Mouse (Mus musculus) neural tube, embryonic 15.5 days (tissue): ENCODE measurements around the gene Tbcb. TPM values are rescaled to one million over a fixed set of nuclear protein-coding genes. Genes with fewer than 3 reads are reported as not detected.
"Not testable (repeated sequence)": the region's sequence is repeated elsewhere in the genome, so short reads cannot be mapped to it uniquely, and the experiment has no call there.

Experiments
- ATAC-seq: fragments of 200-750 bp; cut with Nextera tagmentation; 2 replicates; pipeline ENCODE4 v1.8.0; 2017; ENCODE audit warnings: mild to moderate bottlenecking, moderate TSS enrichment, moderate library complexity; ENCODE audit not compliant: low FRiP score
- H3K27ac ChIP-seq: fragments of 300-500 bp; sonication (generic); replicated peaks from 2 replicates; pipeline ENCODE4 v1.5.1; 2015; ENCODE audit warnings: mild to moderate bottlenecking, inconsistent platforms
- H3K27me3 ChIP-seq: fragments of 300-500 bp; sonication (generic); replicated peaks from 2 replicates; pipeline ENCODE4 v1.6.1; 2015; ENCODE audit warnings: inconsistent platforms
- H3K36me3 ChIP-seq: fragments of 300-500 bp; sonication (generic); 2 replicates; pipeline ENCODE4 v1.6.1; 2015; ENCODE audit warnings: inconsistent platforms
- H3K4me1 ChIP-seq: fragments of 300-500 bp; sonication (generic); 2 replicates; pipeline ENCODE4 v1.6.1; 2015; ENCODE audit warnings: inconsistent platforms
- H3K4me2 ChIP-seq: fragments of 300-500 bp; sonication (generic); 2 replicates; pipeline ENCODE4 v1.6.1; 2015; ENCODE audit warnings: inconsistent platforms, mild to moderate bottlenecking, moderate library complexity
- H3K4me3 ChIP-seq: fragments of 300-500 bp; sonication (generic); replicated peaks from 2 replicates; pipeline ENCODE4 v1.5.1; 2015; ENCODE audit warnings: mild to moderate bottlenecking, inconsistent platforms
- H3K9ac ChIP-seq: fragments of 300-500 bp; sonication (generic); replicated peaks from 2 replicates; pipeline ENCODE4 v1.6.1; 2015; ENCODE audit warnings: mild to moderate bottlenecking, inconsistent platforms
- H3K9me3 ChIP-seq: fragments of 300-500 bp; sonication (generic); replicated peaks from 2 replicates; pipeline ENCODE4 v1.6.1; 2016; ENCODE audit warnings: inconsistent platforms
- WGBS: fragments of 180-500 bp; shearing (Covaris S2); methylation state at CpG from one replicate; pipeline ENCODE4 v1.1.7; 2015; ENCODE audit warnings: mixed read lengths; 5-methylcytosine and 5-hydroxymethylcytosine counted together
- polyA plus RNA-seq: library from polyadenylated mRNA; unstranded; fragments of >200 nt; fragmentation: Nextera tagmentation; extraction: Ambion mirVana; gene quantifications from 2 replicates; pipeline ENCODE4 v1.2.1, GENCODE M21; 2015

Gene Tbcb
- polyA plus RNA-seq, 1 experiment from 2014 or later = 478 TPM

- not testable (repeated sequence) for H3K4me2 ChIP-seq, H3K4me3 ChIP-seq, H3K27ac ChIP-seq, H3K27me3 ChIP-seq, H3K9me3 ChIP-seq, H3K36me3 ChIP-seq, ATAC-seq, H3K9ac ChIP-seq
- WGBS = 90% methylated on average over 5 of the region's 5 CpGs
- peaks cover 24% of the 10 kb centered on the region for H3K4me1 ChIP-seq
Observed at GRCm38 (mm10) chr7:30200661-30201060, 31.4 kb downstream of the Tbcb start.

GRCm38 (mm10) chr7:30200200-30200599 lies 31.9 kb downstream of the Tbcb start:
- Histone ChIP-seq H3K27me3 (no peaks in the 10 kb centered on the region), H3K36me3 (no peaks in the 10 kb centered on the region), H3K9ac (no peak overlapping the region)

GRCm38 (mm10) chr7:30199498-30200139 lies 32.5 kb downstream of the Tbcb start:
- no peak overlapping the region for H3K4me3 ChIP-seq
- WGBS = 79% methylated on average over 18 of the region's 18 CpGs
- peaks cover 28% of the 10 kb centered on the region for H3K4me1 ChIP-seq
- no peaks in the 10 kb centered on the region for H3K27me3 ChIP-seq
- no peaks in the 10 kb centered on the region for H3K9me3 ChIP-seq
- H3K27ac ChIP-seq = no peak overlapping the region
- H3K36me3 ChIP-seq = no peaks in the 10 kb centered on the region
- no peak overlapping the region for H3K4me2 ChIP-seq
- H3K9ac ChIP-seq = no peak overlapping the region
- no peak for ATAC-seq

More at GRCm38 (mm10) chr7:30200200-30200599, 31.9 kb downstream of the Tbcb start:
- Histone ChIP-seq H3K9me3 (no peaks in the 10 kb centered on the region), H3K27ac (no peak overlapping the region), H3K4me3 (no peak overlapping the region), H3K4me2 (no peak overlapping the region), H3K4me1 (peaks cover 28% of the 10 kb centered on the region)
- no peak for ATAC-seq
- 81% methylated on average over 5 of the region's 5 CpGs for WGBS

- Histone ChIP-seq H3K4me3 (peak within 1 kb of the TSS; percentile 16), H3K27ac (no peak within 1 kb of the TSS), H3K36me3 (no peaks in the 10 kb centered on the region), H3K4me1 (peaks cover 27% of the 10 kb centered on the region), H3K9me3 (no peaks in the 10 kb centered on the region), H3K4me2 (peak within 1 kb of the TSS; percentile 40), H3K27me3 (no peaks in the 10 kb centered on the region), H3K9ac (no peak within 1 kb of the TSS)
- no peak for ATAC-seq
- 9% methylated on average over 8 of the region's 8 CpGs for WGBS
Observed at GRCm38 (mm10) chr7:30198481-30198971, 33.5 kb downstream of the Tbcb start, which contains the start of gene Capns1. Capns1 (minus strand) TSS chr7:30198811.

GRCm38 (mm10) chr7:30197592-30198129 lies 34.4 kb downstream of the Tbcb start:
- 72% methylated on average over 5 of the region's 5 CpGs for WGBS
- no peak overlapping the region for H3K4me2 ChIP-seq

GRCm38 (mm10) chr7:30196171-30196570 lies 35.9 kb downstream of the Tbcb start:
- Histone ChIP-seq H3K27ac (no peak overlapping the region), H3K9me3 (no peaks in the 10 kb centered on the region), H3K9ac (no peak overlapping the region), H3K4me2 (no peak overlapping the region), H3K36me3 (peaks cover 15% of the 10 kb centered on the region), H3K27me3 (no peaks in the 10 kb centered on the region), H3K4me1 (peaks cover 33% of the 10 kb centered on the region), H3K4me3 (no peak overlapping the region)
- ATAC-seq = no peak
- 80% methylated on average over 6 of the region's 6 CpGs for WGBS

More at GRCm38 (mm10) chr7:30197592-30198129, 34.4 kb downstream of the Tbcb start:
- no peak overlapping the region for H3K9ac ChIP-seq
- ATAC-seq = no peak
- no peak overlapping the region for H3K4me3 ChIP-seq
- peaks cover under 1% of the 10 kb centered on the region; the same call in 1 of the 2 replicates for H3K36me3 ChIP-seq
- no peak overlapping the region for H3K27ac ChIP-seq
- H3K27me3 ChIP-seq = no peaks in the 10 kb centered on the region
- peaks cover 36% of the 10 kb centered on the region for H3K4me1 ChIP-seq
- H3K9me3 ChIP-seq = no peaks in the 10 kb centered on the region

GRCm38 (mm10) chr7:30195461-30195860 lies 36.6 kb downstream of the Tbcb start:
- H3K27ac ChIP-seq = peak overlapping the region; percentile 79
- peaks cover 33% of the 10 kb centered on the region for H3K4me1 ChIP-seq
- H3K9ac ChIP-seq = peak overlapping the region; percentile 68; the same call in 1 of the 2 replicates
- peaks cover 19% of the 10 kb centered on the region for H3K36me3 ChIP-seq
- no peaks in the 10 kb centered on the region for H3K9me3 ChIP-seq
- H3K4me2 ChIP-seq = peak overlapping the region; percentile 67
- H3K4me3 ChIP-seq = peak overlapping the region; percentile 62; the same call in 1 of the 2 replicates
- H3K27me3 ChIP-seq = no peaks in the 10 kb centered on the region
- no peak for ATAC-seq
- WGBS = 70% methylated on average over 6 of the region's 6 CpGs

- peaks cover 33% of the 10 kb centered on the region for H3K4me1 ChIP-seq
- H3K4me2 ChIP-seq = peak overlapping the region; percentile 67
- no peaks in the 10 kb centered on the region for H3K9me3 ChIP-seq
- peak overlapping the region; percentile 62 for H3K4me3 ChIP-seq
- H3K9ac ChIP-seq = peak overlapping the region; percentile 68
- H3K27me3 ChIP-seq = no peaks in the 10 kb centered on the region
- H3K27ac ChIP-seq = peak overlapping the region; percentile 79
- peak; percentile 90 for ATAC-seq
- peaks cover 25% of the 10 kb centered on the region for H3K36me3 ChIP-seq
- WGBS = under 1% methylated on average over 28 of the region's 28 CpGs
Observed at GRCm38 (mm10) chr7:30194884-30195283, 37.2 kb downstream of the Tbcb start.

- under 1% methylated on average over 26 of the region's 26 CpGs for WGBS
- H3K36me3 ChIP-seq = peaks cover 30% of the 10 kb centered on the region
- no peaks in the 10 kb centered on the region for H3K9me3 ChIP-seq
- peak overlapping the region; percentile 62 for H3K4me3 ChIP-seq
- ATAC-seq = peak; percentile 36
- H3K9ac ChIP-seq = peak overlapping the region; percentile 68
- H3K4me2 ChIP-seq = peak overlapping the region; percentile 67
- peak overlapping the region; percentile 79 for H3K27ac ChIP-seq
- peaks cover 33% of the 10 kb centered on the region for H3K4me1 ChIP-seq
- no peaks in the 10 kb centered on the region for H3K27me3 ChIP-seq
Observed at GRCm38 (mm10) chr7:30194101-30194831, 37.8 kb downstream of the Tbcb start.

- H3K4me3 ChIP-seq = peak overlapping the region; percentile 62
- WGBS = under 1% methylated on average over 26 of the region's 26 CpGs
- H3K4me1 ChIP-seq = peaks cover 31% of the 10 kb centered on the region
- H3K9me3 ChIP-seq = no peaks in the 10 kb centered on the region
- no peaks in the 10 kb centered on the region for H3K27me3 ChIP-seq
- H3K27ac ChIP-seq = peak overlapping the region; percentile 79
- peak overlapping the region; percentile 67 for H3K4me2 ChIP-seq
- peak; percentile 65 for ATAC-seq
- H3K36me3 ChIP-seq = peaks cover 36% of the 10 kb centered on the region
- H3K9ac ChIP-seq = peak overlapping the region; percentile 68
Observed at GRCm38 (mm10) chr7:30193581-30194100, 38.4 kb downstream of the Tbcb start.

- Histone ChIP-seq H3K9me3 (no peaks in the 10 kb centered on the region), H3K4me2 (peak overlapping the region; percentile 67), H3K9ac (peak overlapping the region; percentile 68), H3K27me3 (no peaks in the 10 kb centered on the region), H3K4me1 (peaks cover 25% of the 10 kb centered on the region), H3K27ac (peak overlapping the region; percentile 79), H3K4me3 (peak overlapping the region; percentile 62), H3K36me3 (peaks cover 42% of the 10 kb centered on the region)
- 18% methylated on average over 9 of the region's 9 CpGs for WGBS
- no peak for ATAC-seq
Observed at GRCm38 (mm10) chr7:30193013-30193412, 39.1 kb downstream of the Tbcb start.
